In genomic region chr9:44878776-44879500, GRCm38 (mm10) we compare ENCODE assay signal across 8 mouse cellular contexts. TPM values are rescaled to one million over a fixed set of nuclear protein-coding genes. Genes with fewer than 3 reads are reported as not detected.
DNase-seq lines count a peak whose midpoint lies in the region; ATAC-seq and TF ChIP-seq lines count a peak whose summit lies in the region.

No protein-coding gene starts in this region.

- peaks cover 56% of the 10 kb centered on the region for H3K4me1 ChIP-seq in heart, embryonic 12.5 days (replicated peaks)
- H3K4me1 ChIP-seq in E14TG2a.4 (replicated peaks; ENCODE audit: low read depth, low read length): peaks cover 64% of the 10 kb centered on the region
- H3K4me1 ChIP-seq in forebrain, embryonic 16.5 days (replicated peaks; ENCODE audit: control insufficient read depth, insufficient read depth, low read length): peaks cover 53% of the 10 kb centered on the region
- H3K4me1 ChIP-seq in liver, embryonic 15.5 days (replicated peaks): peaks cover 54% of the 10 kb centered on the region
- peaks cover 24% of the 10 kb centered on the region for H3K4me1 ChIP-seq in thymus, adult 2 months (replicated peaks; ENCODE audit: control insufficient read depth, insufficient read depth, low read length)

- intact Hi-C loops in heart, postnatal 14 days (cut with DNase I): no loop called here

- no peaks in the 10 kb centered on the region for H3K9me3 ChIP-seq in heart, embryonic 12.5 days (replicated peaks)
- H3K9me3 ChIP-seq in E14TG2a.4 (ENCODE audit: low read length): no peaks in the 10 kb centered on the region
- H3K9me3 ChIP-seq in forebrain, embryonic 16.5 days (ENCODE audit: control insufficient read depth, low read length): no peaks in the 10 kb centered on the region
- no peaks in the 10 kb centered on the region for H3K9me3 ChIP-seq in liver, embryonic 15.5 days (replicated peaks)

- H3K9ac ChIP-seq in heart, embryonic 12.5 days: peak overlapping the region; percentile 94
- H3K9ac ChIP-seq in forebrain, embryonic 16.5 days (replicated peaks; ENCODE audit: low read depth, low read length): peak overlapping the region; percentile 97
- H3K9ac ChIP-seq in liver, embryonic 15.5 days: peak overlapping the region; percentile 95

- H3K27ac ChIP-seq in heart, embryonic 12.5 days (ENCODE audit: poor library complexity, severe bottlenecking): peak overlapping the region; percentile 15; the same call in 1 of the 2 replicates
- H3K27ac ChIP-seq in forebrain, embryonic 16.5 days (ENCODE audit: low read length): peak overlapping the region; percentile 100
- H3K27ac ChIP-seq in liver, embryonic 15.5 days (replicated peaks): peak overlapping the region; percentile 91; the same call in 1 of the 2 replicates
- H3K27ac ChIP-seq in thymus, adult 2 months (ENCODE audit: control insufficient read depth, insufficient read depth, low read length): peak overlapping the region; percentile 91

- 24% methylated on average over 9 of the region's 9 CpGs for WGBS in heart, embryonic 12.5 days
- WGBS in forebrain, embryonic 16.5 days: 9% methylated on average over 9 of the region's 9 CpGs
- 10% methylated on average over 9 of the region's 9 CpGs for WGBS in liver, embryonic 15.5 days (ENCODE audit: insufficient replicate concordance)
- WGBS in thymus, adult 2 months: 3% methylated on average over 9 of the region's 9 CpGs

- no peak for TF ChIP-seq POLR2A in thymus, adult 2 months (IDR thresholded peaks at IDR 0.05; ENCODE audit: control insufficient read depth, extremely low read depth, insufficient read depth, low read length, poor library complexity)

- H3K27me3 ChIP-seq in heart, embryonic 12.5 days (replicated peaks): no peaks in the 10 kb centered on the region
- peaks cover 5% of the 10 kb centered on the region for H3K27me3 ChIP-seq in E14TG2a.4 (ENCODE audit: insufficient read depth, low read length)
- no peaks in the 10 kb centered on the region for H3K27me3 ChIP-seq in forebrain, embryonic 16.5 days (replicated peaks; ENCODE audit: control insufficient read depth, insufficient read depth, low read length)
- peaks cover 16% of the 10 kb centered on the region for H3K27me3 ChIP-seq in liver, embryonic 15.5 days
- H3K27me3 ChIP-seq in thymus, adult 2 months (ENCODE audit: control insufficient read depth, insufficient read depth, low read length): no peaks in the 10 kb centered on the region

- H3K4me3 ChIP-seq in heart, embryonic 12.5 days: peak overlapping the region; percentile 87
- H3K4me3 ChIP-seq in E14TG2a.4 (replicated peaks; ENCODE audit: low read length): peak overlapping the region; percentile 98
- peak overlapping the region; percentile 99 for H3K4me3 ChIP-seq in forebrain, embryonic 16.5 days (replicated peaks; ENCODE audit: low read length)
- H3K4me3 ChIP-seq in liver, embryonic 15.5 days (replicated peaks): peak overlapping the region; percentile 94
- peak overlapping the region; percentile 94 for H3K4me3 ChIP-seq in thymus, adult 2 months (ENCODE audit: control insufficient read depth, insufficient read depth, low read length)

- H3K4me2 ChIP-seq in heart, embryonic 12.5 days: peak overlapping the region; percentile 98
- peak overlapping the region; percentile 95 for H3K4me2 ChIP-seq in forebrain, embryonic 16.5 days (ENCODE audit: low read length)
- H3K4me2 ChIP-seq in liver, embryonic 15.5 days: peak overlapping the region; percentile 99

- no peak for ATAC-seq in heart, embryonic 12.5 days (ENCODE audit: insufficient number of reproducible peaks, low FRiP score)
- no peak for ATAC-seq in forebrain, embryonic 16.5 days
- ATAC-seq in liver, embryonic 15.5 days (ENCODE audit: insufficient read depth): no peak

- DNase-seq in heart, postnatal 14 days: no peak
- DNase-seq in thymus, adult 2 months: peak; percentile 50
- no peak for DNase-seq in cerebellum, postnatal 14 days
- DNase-seq in urinary bladder, postnatal 4 days (ENCODE audit: low spot score in 2 of 2): no peak

- 0 out of 2 replicates have a peak, but pooled peaks cover 4% of the 10 kb centered on the region for H3K36me3 ChIP-seq in heart, embryonic 12.5 days
- peaks cover 32% of the 10 kb centered on the region for H3K36me3 ChIP-seq in E14TG2a.4 (ENCODE audit: insufficient read depth, low read length)
- H3K36me3 ChIP-seq in forebrain, embryonic 16.5 days (ENCODE audit: control insufficient read depth, insufficient read depth): no peaks in the 10 kb centered on the region
- H3K36me3 ChIP-seq in liver, embryonic 15.5 days (replicated peaks): no peaks in the 10 kb centered on the region
- no peaks in the 10 kb centered on the region; the same call in 1 of the 2 replicates for H3K36me3 ChIP-seq in thymus, adult 2 months (ENCODE audit: control insufficient read depth, insufficient read depth, low read length)

- TF ChIP-seq CTCF in E14TG2a.4 (conservative IDR thresholded peaks at IDR 0.05; ENCODE audit: low read length): no peak
- no peak for TF ChIP-seq CTCF in thymus, adult 2 months (IDR thresholded peaks at IDR 0.05; ENCODE audit: borderline replicate concordance, control insufficient read depth, extremely low read depth, insufficient read depth, low read length, poor library complexity)

RNA-seq across cellular contexts. Expression of gene Kmt2a, which starts 2.2 kb away (rescaled TPM):
- 11.9 and 12.0 TPM in 2 replicates for polyA plus RNA-seq in heart, embryonic 12.5 days (2016; fragmentation: Nextera tagmentation; extraction: Ambion mirVana)
- 10 to 100 TPM; 29.2 to 31.5 TPM for total RNA-seq in heart, postnatal 14 days (2021)
- 22.2 and 24.3 TPM in 2 replicates for polyA plus RNA-seq in forebrain, embryonic 16.5 days (2015; fragmentation: Nextera tagmentation; extraction: Ambion mirVana)
- 2.9 and 3.4 TPM in 2 replicates for polyA plus RNA-seq in liver, embryonic 15.5 days (2015; fragmentation: Nextera tagmentation; extraction: Ambion mirVana)
- 71.4 and 81.9 TPM in 2 replicates for polyA plus RNA-seq in thymus, adult 2 months (2012; rRNA removed)

RNA-seq across cellular contexts. Expression of gene Atp5l, which starts 41.6 kb away (rescaled TPM):
- polyA plus RNA-seq in heart, embryonic 12.5 days (2016; fragmentation: Nextera tagmentation; extraction: Ambion mirVana): 924 and 963 TPM in 2 replicates
- 1,000 to 10,000 TPM; 1,504 to 1,510 TPM for total RNA-seq in heart, postnatal 14 days (2021)
- polyA plus RNA-seq in forebrain, embryonic 16.5 days (2015; fragmentation: Nextera tagmentation; extraction: Ambion mirVana): 638 and 661 TPM in 2 replicates
- polyA plus RNA-seq in liver, embryonic 15.5 days (2015; fragmentation: Nextera tagmentation; extraction: Ambion mirVana): 396 and 459 TPM in 2 replicates
- 159 and 250 TPM in 2 replicates for polyA plus RNA-seq in thymus, adult 2 months (2012; rRNA removed)

Comparison
In these comparisons a context has a peak if more than half of its experiments do, and no peak if none do; other contexts are left out.
1. H3K27ac ChIP-seq: peak in every context shown above with its lines; median percentile 100 in forebrain, embryonic 16.5 days; 91 in liver, embryonic 15.5 days; 91 in thymus, adult 2 months; 15 in heart, embryonic 12.5 days.